Mouse (Mus musculus): ENCODE measurements around the gene Zfp266. TPM values are rescaled to one million over a fixed set of nuclear protein-coding genes. Genes with fewer than 3 reads are reported as not detected.
A peak's percentile ranks its signal among the peaks of the same experiment; 100 is the strongest.
"Not testable (repeated sequence)": the region's sequence is repeated elsewhere in the genome, so short reads cannot be mapped to it uniquely, and the experiment has no call there.

Gene Zfp266
- total RNA-seq (2022): 10 to 100 TPM; 35.1 to 60.2 (median 47.2) TPM

DNA sequence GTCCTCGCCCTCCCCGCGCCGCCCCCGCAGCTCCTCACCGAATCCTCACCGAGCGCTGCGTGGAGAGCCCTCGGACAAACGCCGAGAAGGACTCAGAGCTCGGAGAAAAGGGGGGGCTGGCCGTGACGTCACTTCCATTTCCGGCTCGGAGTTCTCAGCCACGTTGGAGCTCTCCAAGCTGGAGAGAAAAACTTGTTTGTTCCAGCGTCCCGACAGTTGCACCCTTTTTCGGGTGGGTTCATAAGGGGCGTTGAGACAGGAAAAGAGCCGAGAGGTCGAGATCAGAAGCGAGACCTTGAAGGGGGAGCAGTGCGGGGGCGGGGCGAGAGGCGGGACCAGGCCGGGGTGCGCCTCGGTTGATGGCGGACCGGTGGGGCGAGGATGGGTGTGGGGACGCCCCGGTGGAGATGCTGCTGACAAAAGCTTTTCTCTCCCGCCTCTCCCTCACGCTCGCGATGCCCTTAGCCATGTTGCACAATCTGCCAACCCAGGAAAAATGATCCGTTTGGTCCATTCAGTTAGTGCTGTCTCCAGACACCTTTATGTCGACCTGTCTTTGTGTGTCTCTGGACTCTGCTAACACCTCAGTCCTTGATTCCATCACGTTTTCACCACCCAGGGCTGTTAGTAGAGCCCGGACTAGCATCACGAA, at the start of gene Zfp266:
Gene Zfp266 (minus strand): TSS at position 112 of the 652 bp plus-strand sequence.
- DNase-seq: peak; percentile 85

DNA sequence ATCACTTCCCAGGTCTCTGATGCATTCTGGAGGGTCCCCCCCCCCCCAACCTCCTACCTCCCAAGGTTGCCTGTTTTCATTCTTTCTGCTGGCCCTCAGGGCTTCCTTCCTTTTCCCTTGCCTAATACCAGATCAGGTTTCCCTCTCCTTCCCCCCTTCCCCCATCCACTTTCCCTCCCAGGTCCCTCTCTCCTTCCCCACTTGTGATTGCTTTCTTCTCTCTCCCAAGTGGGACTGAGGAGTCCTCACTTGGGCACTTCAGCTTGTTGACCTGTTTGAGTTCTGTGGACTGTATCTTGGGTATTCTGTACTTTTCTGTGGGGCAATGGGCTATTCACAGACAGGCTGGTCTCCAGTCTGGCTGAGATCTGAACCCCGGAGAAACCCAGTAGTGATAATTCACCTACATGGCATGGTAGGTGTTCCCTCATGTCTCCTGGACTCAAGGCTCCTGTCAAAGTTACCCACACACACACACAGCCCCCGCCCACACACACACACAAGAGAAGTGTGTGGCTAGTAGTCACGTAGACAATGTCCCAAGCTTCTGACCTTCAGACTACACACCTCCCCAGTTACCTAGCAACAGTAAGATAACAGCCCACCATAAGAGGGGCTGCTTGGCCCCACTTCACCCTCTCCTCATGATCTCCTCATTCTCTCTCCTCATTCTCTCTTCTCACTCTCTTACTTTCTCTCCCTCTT, 44.3 kb upstream of the Zfp266 start:
- DNase-seq: not testable (repeated sequence)

DNA sequence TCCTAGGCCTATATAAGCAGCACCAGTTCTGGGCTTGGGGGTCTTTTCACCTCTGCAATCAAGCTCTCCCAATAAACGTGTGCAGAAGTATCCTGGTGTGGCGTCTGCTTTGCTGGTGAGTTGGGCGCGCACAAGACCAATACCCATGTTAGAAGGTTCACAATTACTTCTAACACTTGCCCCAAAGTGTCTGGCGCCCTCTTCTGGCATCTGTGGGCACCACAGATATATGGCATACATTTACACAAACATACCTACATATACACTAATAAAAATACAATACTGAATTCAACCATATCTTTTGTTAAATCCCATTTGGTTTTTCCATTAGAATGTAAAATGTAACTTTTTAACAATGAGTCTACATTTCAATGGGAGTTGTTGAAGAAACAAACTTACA, 41.0 kb upstream of the Zfp266 start:
- no peak for DNase-seq

DNA sequence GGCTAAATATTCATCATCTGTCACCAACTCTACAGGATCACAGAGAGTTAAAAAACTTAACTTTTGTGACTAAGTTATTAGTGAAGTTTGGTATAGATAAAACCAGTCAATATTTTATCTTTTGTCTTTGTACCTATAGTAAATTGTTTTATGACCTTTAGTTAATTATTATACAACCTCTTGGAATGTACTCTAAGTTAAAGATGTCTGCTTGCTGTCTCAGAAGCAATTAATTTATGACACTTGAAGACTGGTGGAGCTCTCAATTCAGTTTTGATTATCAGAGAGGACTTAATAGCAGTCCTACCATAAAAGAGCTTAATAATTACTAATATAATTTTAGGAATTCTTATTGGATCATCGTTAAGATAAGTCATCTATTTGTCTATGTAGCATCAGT, 31.5 kb upstream of the Zfp266 start:
- no peak for DNase-seq

DNA sequence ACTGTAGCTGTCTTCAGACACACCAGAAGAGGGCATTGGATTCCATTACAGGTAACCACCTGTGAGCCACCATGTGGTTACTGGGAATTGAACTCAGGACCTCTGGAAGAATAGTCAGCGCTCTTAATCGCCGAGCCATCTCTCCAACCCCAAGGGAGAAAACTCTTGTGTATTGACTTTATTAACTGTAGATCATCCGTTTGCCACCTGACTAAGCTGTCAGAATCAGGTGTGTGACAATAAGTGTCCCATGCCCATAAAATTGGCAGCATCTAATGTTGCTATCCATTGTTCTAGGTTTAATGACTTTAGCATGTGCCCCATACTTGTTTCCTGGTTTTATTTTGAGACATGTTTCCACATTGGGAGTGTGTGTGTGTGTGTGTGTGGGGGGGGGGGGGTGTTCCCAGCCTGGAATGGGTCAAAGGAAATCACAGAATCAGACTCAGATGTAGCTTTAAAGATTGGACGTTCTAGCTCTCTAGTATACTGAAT, 30.6 kb upstream of the Zfp266 start:
- DNase-seq: no peak

DNA sequence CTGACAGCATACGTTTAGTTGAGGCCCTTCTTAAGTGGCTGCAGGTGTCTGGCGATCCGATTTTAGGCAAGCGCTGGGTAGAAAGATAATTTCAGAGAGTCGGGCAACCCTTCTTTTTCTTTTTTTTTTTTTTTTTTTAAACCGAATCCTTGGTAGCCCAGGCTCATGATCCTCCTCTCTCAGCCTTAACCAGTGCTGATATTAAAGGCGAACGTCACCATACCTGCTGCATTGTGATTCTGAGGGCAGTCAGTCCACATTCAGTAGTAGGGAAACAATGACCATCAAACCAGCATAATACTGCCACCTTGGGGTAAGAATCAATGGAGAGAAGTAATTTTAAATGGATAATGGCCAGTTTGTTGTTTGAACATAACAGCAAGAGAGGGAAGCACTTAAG, 23.9 kb upstream of the Zfp266 start:
- DNase-seq: no peak

DNA sequence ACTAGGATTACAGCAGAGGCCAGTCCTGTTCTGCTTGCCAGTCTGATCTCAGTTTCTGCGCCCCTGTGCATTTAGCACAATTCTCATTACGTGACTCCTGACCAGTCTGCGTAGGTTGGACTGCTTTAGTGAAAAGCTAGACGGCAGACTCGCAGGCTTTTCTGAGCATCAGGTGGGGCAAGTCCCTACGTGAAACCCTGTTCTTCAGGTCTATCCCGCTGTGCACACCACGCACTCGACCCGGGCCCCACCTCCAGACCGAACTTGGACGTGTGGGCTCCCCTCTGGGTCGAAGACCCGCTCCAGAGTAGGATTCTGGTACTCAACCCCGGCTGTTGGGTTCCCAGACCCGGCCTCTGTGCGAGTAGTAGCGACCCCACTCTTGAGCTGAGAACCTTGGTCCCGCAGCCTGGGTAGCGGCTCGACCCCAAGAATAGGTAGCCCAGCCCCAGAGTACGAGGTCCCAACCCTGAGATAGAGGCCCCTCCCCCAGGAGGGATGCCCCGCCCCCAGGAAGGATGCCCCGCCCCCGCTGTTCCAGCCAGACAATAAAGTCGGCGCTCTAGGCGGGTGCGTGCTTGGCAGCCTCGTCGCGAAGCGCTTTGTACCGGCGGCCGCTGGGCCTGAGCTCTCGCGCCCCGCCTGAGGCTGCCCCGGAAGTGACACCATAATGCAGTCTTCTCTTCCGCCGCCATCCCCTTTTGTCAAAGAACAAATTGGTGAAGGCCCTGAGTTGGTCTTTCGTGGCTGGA, 23.0 kb upstream of the Zfp266 start:
- peak; percentile 79 for DNase-seq

DNA sequence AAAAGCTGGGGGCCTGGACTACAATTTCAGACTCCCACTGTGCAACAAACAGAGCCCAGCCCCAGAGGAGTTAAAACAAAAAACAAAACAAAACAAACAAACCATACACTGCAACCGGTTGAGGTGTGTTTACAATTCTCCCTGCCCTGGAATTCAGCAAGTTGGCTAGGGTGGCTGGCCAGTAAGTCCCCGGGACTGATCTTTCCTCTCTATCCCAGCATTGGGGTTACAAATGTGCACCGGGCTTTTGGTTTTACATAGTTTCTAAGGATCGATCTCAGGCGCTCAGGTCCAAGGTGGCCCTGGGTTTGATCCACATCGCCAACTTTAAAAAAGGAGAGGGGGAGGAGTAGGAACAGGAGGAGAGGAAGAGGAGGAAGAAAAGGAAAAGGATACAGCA, 22.3 kb upstream of the Zfp266 start:
- DNase-seq: no peak

DNA sequence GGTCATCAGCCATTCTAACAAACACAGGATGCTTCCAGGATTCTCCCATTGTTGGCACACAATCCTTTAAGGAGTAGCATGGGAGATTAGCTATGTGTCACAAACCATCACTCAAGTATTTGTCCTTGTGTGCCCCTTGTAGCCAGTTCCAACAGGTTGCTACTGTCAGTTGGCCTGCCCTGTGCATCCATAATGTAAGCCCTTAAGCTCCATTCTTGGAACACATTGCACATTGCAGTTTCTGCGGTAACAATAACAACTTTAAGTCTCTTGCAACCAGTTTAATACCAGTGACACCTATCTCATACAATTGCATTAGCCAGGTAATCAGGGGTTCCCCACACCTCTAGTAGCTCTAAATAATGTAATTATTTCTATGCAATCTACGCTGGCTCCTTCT, 15.4 kb upstream of the Zfp266 start:
- no peak for DNase-seq

DNA sequence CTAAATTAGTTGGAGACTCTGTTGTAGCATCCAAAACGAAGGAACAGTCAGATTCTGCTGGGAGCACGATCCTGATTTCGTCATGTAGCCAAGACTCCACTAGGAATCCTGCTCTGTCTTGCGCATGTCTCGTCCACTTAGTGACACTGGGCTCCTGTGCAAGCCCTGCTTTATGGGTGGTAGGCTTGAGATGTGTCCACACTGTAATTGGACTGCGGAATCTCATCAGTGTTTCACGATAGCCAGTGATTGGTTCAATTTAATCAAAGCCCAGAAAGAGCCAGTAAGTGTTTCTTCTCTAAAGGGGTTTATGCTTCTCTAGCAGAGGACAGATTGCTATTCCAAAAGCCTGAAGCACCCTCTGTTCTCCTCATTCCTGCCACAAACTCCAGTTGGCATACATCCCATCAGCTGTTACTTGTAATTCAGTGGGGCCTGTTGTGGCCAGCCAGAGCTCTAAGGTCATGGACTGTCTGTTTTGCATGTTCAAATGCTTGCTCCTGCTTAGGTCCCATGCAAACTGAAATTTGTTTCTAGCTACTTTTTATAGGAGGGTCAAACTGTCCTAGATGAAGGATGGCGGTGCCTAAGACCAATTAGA, 13.2 kb upstream of the Zfp266 start:
- no peak for DNase-seq

DNA sequence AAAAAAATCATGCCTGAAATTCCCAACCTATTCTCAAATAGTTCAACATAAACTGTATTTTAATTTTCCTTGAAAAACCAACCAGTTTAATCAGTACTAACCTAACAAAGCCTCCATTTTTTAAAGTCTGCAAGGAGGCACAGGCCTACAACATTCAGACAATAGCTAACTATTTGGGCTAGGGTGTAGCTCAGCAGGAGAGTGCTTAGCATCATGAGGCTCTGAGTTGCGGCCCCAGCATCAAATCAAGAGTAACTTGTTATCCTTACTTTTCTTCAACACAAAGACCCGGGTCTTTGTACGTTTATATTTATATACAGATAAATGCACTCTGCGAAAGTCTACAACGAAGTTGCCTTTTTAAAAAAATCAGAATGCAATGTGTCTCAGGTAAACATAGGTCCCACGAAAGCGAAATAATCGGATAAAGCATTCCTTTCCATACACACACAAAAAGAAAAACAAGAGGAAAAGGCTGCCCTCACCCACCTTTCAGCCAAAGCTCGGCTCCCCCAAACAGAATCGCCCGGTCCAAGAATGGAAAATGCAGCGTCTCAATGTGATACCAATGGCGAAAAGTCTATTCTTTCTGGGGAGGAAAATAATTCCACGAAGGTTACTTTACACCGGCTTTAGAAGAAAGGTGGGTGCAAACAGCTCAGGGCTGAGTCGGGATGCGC, 546 bp downstream of the Zfp266 start:
- no peak for DNase-seq

DNA sequence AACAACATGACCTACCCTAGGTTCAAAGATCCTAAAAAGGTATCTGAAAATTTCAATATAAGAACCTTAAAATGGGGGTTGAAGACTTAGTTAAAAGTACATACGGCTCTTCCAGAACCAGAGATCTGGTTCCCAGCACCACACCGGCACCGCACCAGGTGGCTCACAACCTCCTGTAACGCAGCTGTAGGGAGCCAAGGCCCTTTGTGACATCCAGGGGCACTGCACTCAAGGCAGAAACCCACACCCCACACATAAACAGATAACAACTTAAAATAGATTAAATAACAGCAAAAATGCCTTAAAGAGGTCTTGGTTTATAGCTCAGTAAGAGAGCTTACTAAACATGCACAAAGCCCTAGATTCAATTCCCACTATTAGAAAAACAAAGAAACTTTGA, 1.3 kb downstream of the Zfp266 start:
- no peak for DNase-seq

DNA sequence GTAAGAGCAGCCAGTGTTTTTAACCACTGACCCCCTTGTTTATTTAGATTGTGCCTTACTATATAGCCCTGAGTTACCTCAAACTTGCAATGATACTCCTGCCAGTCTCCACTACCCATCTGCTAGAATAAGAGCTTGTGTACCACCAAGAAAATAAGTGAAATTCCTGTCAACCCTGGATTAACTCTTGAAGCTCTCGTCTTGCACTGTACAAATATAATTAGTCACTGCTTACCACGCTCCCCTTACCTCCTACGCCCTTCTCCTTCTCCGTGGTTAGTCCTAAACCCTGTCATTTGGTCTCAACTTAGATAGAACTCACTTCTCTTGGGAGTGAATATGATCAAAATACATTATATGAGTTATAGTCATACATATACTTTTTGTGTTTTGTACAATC, 2.5 kb downstream of the Zfp266 start:
- DNase-seq: no peak

DNA sequence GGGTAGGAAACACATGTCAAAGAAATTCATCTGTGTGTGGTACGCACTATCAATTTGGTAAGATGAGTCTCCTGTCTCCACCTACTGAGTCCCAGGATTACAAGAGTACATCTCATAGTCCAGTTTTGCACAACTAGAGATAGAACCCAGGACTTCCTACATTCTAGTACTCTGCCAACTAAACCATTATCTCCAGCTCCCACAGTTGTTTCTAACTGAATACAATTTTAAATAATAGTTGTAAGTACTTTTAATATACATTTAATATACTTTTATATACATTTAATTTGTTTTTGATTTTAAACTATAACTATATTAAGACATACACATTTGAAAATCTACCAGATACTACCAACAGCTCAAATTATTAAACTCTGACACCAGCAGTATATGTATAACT, 3.5 kb downstream of the Zfp266 start:
- no peak for DNase-seq

DNA sequence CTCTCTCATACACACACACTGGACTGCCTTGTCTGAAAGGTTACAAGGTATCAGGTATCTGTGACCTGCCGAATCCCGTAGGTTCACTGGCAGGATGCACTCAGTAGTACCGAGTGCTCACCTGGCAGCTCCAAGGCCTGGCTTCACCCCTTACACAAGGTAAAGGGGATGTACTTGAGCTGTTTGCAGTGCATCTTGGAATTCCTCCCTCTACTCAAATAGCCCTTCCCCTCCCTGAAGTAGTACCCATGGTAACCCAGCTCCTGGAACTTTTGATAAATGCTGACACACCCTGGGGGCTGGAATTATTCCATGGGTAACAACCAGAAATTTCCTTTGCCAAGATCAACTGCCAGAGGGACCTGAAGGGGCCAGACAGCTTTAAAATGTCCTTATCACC, 7.2 kb downstream of the Zfp266 start:
- DNase-seq: no peak

DNA sequence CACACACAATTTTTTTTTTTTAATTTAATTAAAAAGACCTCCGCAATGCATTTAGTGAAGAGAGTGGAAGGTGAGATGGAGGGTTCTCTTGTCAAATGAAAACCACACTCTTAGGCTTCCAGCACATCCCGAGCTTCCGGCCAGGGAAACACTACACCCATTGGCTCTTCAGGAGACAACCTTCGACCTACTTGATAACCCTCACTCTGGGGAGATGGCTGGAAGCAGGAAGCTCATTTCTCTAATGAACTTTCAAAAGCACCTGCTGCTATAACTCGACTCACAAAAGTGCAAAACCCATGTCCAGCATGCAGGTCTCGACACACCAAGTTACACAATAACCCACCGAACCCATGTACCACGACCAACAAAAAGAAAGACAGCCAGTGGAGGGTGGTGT, 8.5 kb downstream of the Zfp266 start:
- no peak for DNase-seq

DNA sequence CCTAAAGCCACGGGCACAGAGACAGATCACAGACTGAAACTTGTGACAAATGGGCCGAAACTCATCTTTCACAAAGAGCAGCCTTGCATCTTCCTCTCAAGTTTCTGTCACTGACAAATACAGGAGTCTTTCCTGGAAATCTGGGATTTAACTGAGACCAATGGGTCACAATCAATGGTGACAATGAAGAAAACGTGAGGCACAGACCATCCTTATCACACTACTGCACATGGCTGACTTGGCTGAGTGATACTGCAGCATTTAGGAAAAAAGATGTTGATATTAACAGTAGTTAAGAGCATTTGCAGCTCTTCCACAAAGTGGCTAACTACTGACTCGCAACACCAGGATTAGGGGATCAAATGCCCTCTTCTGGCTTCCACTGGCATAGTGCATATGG, 9.6 kb downstream of the Zfp266 start:
- DNase-seq: no peak

DNA sequence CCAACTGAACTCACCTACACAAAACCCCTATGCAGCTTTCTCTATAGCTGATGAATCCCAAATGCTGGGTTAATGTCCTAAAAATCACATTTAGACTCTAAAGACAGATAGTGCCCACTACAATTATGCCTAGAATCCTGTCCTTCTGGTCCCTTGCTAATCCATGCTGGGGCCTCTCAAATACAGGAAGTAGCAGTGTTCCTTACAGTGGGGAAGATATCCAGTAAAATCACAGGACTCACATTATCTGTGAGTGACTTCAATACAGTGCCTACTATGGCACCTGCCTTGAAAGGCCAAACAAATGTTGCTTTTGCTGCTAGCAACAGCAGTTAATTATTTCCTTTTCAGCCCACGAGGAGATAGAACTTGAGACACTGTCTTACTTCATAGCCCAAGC, 10.9 kb downstream of the Zfp266 start:
- DNase-seq: no peak

DNA sequence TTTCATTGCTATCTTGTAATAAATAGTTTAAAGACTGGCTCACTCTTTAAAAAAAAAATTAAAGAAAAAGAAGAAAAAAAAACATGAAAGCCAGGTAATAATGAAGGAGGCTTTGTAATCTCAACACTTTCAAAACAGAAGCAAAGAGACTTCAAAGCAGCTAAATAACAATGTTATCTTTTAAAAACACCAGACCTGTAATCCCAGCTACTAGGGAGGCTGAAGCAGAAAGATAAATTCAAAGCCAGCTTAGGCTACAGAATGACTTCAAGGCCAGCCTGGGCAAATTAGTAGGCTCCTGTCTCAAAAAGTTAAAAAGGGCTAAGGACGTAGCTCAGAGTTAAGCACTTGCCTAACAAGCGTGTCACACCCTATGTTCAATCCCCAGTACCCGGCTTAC, 11.5 kb downstream of the Zfp266 start:
- DNase-seq: no peak

DNA sequence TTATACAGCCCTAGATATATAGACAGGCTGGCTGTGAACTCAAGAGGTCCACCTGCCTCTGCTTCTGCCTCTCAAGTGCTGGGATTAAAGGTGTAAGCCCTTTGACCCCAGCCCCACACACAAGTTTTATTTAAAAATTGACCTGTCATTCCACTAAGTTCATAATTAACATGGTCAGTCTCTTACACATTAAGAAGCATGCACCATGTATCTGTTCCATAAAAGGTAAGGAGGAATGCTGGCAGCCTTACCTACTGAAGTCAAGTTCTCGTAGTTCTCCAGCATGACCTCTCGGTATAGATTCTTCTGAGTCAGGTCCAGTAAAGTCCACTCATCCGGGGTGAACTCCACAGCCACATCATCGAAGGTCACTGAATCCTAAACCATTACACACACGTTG, 16.4 kb downstream of the Zfp266 start:
- DNase-seq: no peak

DNA sequence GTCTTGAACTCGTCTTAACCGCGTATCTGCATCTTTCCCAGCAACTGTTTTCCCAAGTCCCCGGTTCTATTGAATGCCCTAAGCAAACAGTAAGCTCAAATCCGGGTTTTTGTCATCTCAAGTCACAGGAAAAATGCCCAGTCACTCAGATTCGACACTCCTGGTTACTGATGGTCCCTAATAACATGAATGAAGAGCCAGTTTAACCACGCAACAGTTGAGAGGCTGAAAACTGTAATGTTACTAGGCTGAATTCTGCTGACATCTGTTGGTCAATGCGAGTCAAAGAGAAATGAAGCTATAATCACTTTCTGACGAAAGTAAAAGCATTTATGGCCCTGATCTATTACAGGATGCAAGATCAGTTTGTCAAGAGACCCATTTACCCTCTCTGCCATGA, 27.9 kb downstream of the Zfp266 start:
- no peak for DNase-seq

DNA sequence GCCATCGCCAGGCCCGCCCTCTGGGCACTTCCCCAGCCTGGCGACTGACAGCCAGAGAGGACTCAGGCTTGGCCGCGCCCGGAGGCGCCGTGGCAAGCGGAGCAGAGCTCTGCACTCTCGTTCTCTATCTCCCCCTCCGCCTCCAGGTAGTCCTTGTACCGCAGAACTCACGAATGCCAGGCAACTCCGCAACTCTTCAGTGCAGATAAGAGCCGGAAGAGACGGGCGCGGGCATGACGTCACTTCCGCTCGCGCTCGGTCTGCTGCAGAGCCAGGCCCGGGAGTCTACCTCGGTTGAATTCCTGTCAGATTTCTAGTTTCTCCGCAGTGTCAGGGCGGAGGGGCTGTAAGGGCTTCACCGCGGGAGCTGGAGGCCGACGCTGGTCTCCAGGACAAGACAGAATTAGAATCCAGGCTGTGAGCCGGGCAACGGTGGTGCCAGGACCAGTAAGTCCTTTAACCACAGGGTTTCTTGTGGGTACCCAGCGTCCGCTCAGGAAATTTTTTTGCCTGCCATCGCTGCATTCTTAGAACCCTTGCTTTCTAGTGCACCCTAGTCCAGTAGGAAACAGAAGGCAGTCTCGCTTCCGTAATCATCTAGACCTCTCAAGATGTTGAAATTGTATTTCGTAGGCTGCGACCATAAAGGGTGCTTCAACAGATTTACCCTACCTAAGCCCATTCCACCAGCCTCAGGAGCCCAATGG, 28.5 kb downstream of the Zfp266 start, which contains the start of gene Zfp426:
Gene Zfp426 (minus strand): TSS at position 220 of the 707 bp plus-strand sequence.
- DNase-seq: peak; percentile 75

All from adrenal gland, adult 8-10 months (tissue).